Mouse (Mus musculus) hindbrain, postnatal 0 days (tissue): ENCODE data around the gene Nlk. TPM values are rescaled to one million over a fixed set of nuclear protein-coding genes. Genes with fewer than 3 reads are reported as not detected.

ENCODE experiments used
- ATAC-seq: fragments of 200-750 bp; cut with Nextera tagmentation; 2 replicates; pipeline ENCODE4 v1.8.0; 2017; ENCODE audit warnings: mild to moderate bottlenecking, moderate TSS enrichment, moderate library complexity
- DNase-seq: peaks from one replicate; pipeline ENCODE4 v3.0.0-alpha.2; 2015; ENCODE audit warnings: low spot score
- H3K27ac ChIP-seq: fragments of 300-500 bp; sonication (generic); 2 replicates; pipeline ENCODE4 v1.5.1; 2014; ENCODE audit warnings: mild to moderate bottlenecking
- H3K27me3 ChIP-seq: fragments of 300-500 bp; sonication (generic); 2 replicates; pipeline ENCODE4 v1.6.1; 2014; ENCODE audit warnings: low read length, mixed read lengths; ENCODE audit not compliant: insufficient read depth
- H3K36me3 ChIP-seq: fragments of 300-500 bp; sonication (generic); 2 replicates; pipeline ENCODE4 v1.6.1; 2014; ENCODE audit warnings: low read length, mixed read lengths; ENCODE audit not compliant: insufficient read depth
- H3K4me1 ChIP-seq: fragments of 300-500 bp; sonication (generic); 2 replicates; pipeline ENCODE4 v1.6.1; 2014; ENCODE audit warnings: antibody characterized with exemption, low read length, mixed read lengths; ENCODE audit not compliant: insufficient read depth
- H3K4me2 ChIP-seq: fragments of 300-500 bp; sonication (generic); 2 replicates; pipeline ENCODE4 v1.6.1; 2014; ENCODE audit warnings: low read depth, mild to moderate bottlenecking, low read length, moderate library complexity, mixed read lengths
- H3K4me3 ChIP-seq: fragments of 300-500 bp; sonication (generic); 2 replicates; pipeline ENCODE4 v1.5.1; 2014; ENCODE audit warnings: low read length
- H3K9ac ChIP-seq: fragments of 300-500 bp; sonication (generic); replicated peaks from 2 replicates; pipeline ENCODE4 v1.6.1; 2014; ENCODE audit warnings: mild to moderate bottlenecking, low read length, moderate library complexity, mixed read lengths
- H3K9me3 ChIP-seq: fragments of 300-500 bp; sonication (generic); 2 replicates; pipeline ENCODE4 v1.6.1; 2016; ENCODE audit warnings: low read length, mixed read lengths
- CTCF ChIP-seq: IDR thresholded peaks from 2 replicates; pipeline ENCODE4 v1.5.1; 2016; ENCODE audit warnings: antibody characterized with exemption, control low read depth, low read depth
- WGBS: fragments of 180-500 bp; shearing (Covaris S2); extraction: QIAGEN DNeasy Blood & Tissue Kit; methylation state at CpG from one replicate; pipeline ENCODE4 v1.1.7; 2014; 5-methylcytosine and 5-hydroxymethylcytosine counted together
- polyA plus RNA-seq: library from polyadenylated mRNA; unstranded; fragments of >200 nt; fragmentation: Nextera tagmentation; extraction: Ambion mirVana; gene quantifications from 2 replicates; pipeline ENCODE4 v1.2.1, GENCODE M21; 2015
- total RNA-seq: library from RNA; depleted of rRNA; stranded (reverse); fragments of >200 nt; gene quantifications from 2 replicates; pipeline ENCODE4 v1.2.3, GENCODE M21; 2014

Gene Nlk
- total and polyA plus RNA-seq, 2 experiments from 2014 or later: 20.0 to 36.7 TPM

GRCm38 (mm10) chr11:78624377-78624776, 72.8 kb downstream of the Nlk start:
- Histone ChIP-seq H3K4me1 (no peaks in the 10 kb centered on the region), H3K36me3 (no peaks in the 10 kb centered on the region; the same call in 1 of the 2 replicates), H3K27me3 (no peaks in the 10 kb centered on the region), H3K27ac (no peak overlapping the region), H3K4me3 (no peak overlapping the region), H3K4me2 (no peak overlapping the region), H3K9me3 (no peaks in the 10 kb centered on the region), H3K9ac (no peak overlapping the region)
- no peak for TF ChIP-seq CTCF
- no peak for DNase-seq
- 80% methylated on average over 3 of the region's 3 CpGs for WGBS
- ATAC-seq: no peak

GRCm38 (mm10) chr11:78621926-78622325, 75.2 kb downstream of the Nlk start:
- no peaks in the 10 kb centered on the region for H3K27me3 ChIP-seq
- ATAC-seq (no peak), DNase-seq (no peak)
- no peak overlapping the region for H3K9ac ChIP-seq
- no peak overlapping the region for H3K4me2 ChIP-seq
- no peaks in the 10 kb centered on the region; the same call in 1 of the 2 replicates for H3K36me3 ChIP-seq
- H3K4me3 ChIP-seq: no peak overlapping the region
- no peaks in the 10 kb centered on the region for H3K9me3 ChIP-seq
- TF ChIP-seq CTCF: no peak
- H3K4me1 ChIP-seq: no peaks in the 10 kb centered on the region
- no peak overlapping the region for H3K27ac ChIP-seq

DNA sequence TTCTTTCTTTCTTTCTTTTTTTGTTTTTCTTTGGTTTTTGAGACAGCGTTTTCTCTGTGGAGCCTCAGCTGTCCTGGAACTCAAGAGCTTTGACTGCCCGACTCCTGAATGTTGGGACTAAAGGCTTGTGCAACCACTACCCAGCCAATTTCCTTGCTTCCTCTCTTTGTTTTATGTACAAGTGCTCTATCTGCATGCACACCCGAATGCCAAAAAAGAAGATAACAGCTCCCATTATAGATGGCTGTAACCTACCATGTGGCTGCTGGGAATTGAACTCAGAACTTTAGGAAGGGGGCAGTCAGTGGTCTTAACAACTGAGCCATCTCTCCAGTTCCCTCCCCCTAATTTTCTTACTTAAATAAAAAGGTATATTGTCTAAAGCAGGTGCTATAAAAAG, 77.0 kb downstream of the Nlk start:
- H3K36me3 ChIP-seq: no peaks in the 10 kb centered on the region
- H3K9ac ChIP-seq: no peak overlapping the region
- no peaks in the 10 kb centered on the region for H3K27me3 ChIP-seq
- no peaks in the 10 kb centered on the region for H3K4me1 ChIP-seq
- DNase-seq (no peak), ATAC-seq (no peak)
- no peak overlapping the region for H3K4me2 ChIP-seq
- no peak overlapping the region for H3K4me3 ChIP-seq
- no peak overlapping the region for H3K27ac ChIP-seq
- no peaks in the 10 kb centered on the region for H3K9me3 ChIP-seq
- WGBS: 97% methylated on average over 3 of the region's 3 CpGs
- no peak for TF ChIP-seq CTCF

DNA sequence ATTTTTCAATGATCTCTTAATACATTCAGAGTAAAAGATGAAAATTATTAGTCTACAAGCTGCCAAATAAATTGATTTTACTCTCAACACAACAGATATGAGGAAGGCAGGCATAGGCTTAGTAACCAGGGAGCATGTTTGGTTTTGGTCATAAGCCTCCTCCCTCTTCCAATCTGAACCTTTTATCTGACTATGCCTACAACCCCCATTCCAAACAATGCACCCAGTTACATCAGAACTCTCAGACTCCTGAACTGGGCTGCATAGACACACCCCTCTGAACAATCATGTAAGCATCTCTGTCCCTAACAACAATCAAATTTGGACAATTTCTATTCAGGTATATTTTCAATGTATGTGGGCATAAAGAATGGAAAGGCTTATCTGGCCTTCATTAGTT, 85.9 kb downstream of the Nlk start:
- Histone ChIP-seq H3K4me1 (no peaks in the 10 kb centered on the region), H3K4me3 (no peak overlapping the region)
- no peak for ATAC-seq

GRCm38 (mm10) chr11:78609657-78610056, 87.5 kb downstream of the Nlk start:
- H3K4me3 ChIP-seq: no peak overlapping the region
- TF ChIP-seq CTCF: no peak
- no peak overlapping the region for H3K27ac ChIP-seq
- no peak overlapping the region for H3K4me2 ChIP-seq
- no peaks in the 10 kb centered on the region for H3K4me1 ChIP-seq
- no peak for ATAC-seq
- no peak for DNase-seq
- 83% methylated on average over 4 of the region's 4 CpGs for WGBS
- H3K9ac ChIP-seq: no peak overlapping the region
- H3K9me3 ChIP-seq: no peaks in the 10 kb centered on the region
- no peaks in the 10 kb centered on the region for H3K27me3 ChIP-seq
- no peaks in the 10 kb centered on the region for H3K36me3 ChIP-seq

More for the DNA sequence above, 85.9 kb downstream of the Nlk start:
- Histone ChIP-seq H3K27me3 (no peaks in the 10 kb centered on the region), H3K27ac (no peak overlapping the region), H3K4me2 (no peak overlapping the region), H3K9ac (no peak overlapping the region), H3K36me3 (no peaks in the 10 kb centered on the region), H3K9me3 (no peaks in the 10 kb centered on the region)
- no peak for TF ChIP-seq CTCF
- DNase-seq: no peak

DNA sequence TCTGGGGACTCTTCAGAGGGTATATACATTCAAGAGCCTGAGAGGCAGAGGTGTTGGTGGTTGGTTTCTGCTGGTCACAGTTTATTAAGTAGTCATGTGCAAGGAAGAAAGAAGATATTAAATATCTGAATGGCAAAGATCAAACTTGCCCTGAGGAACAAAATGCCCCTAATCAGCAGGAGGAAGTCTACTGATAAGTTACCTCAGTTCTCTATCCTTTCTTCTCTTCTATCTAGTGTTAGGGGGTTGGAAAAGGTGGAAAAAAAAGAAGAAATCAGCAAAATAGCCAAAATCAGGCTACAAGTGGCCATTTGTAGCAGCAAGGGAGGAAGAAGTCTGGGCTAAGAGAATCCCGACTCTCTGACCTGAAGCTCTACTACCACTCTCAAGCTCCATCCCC, 92.3 kb downstream of the Nlk start:
- no peak overlapping the region for H3K27ac ChIP-seq
- H3K9ac ChIP-seq: no peak overlapping the region
- H3K4me1 ChIP-seq: no peaks in the 10 kb centered on the region
- no peaks in the 10 kb centered on the region for H3K36me3 ChIP-seq
- no peak for TF ChIP-seq CTCF
- no peaks in the 10 kb centered on the region for H3K9me3 ChIP-seq
- no peak for DNase-seq
- H3K4me2 ChIP-seq: no peak overlapping the region
- H3K27me3 ChIP-seq: no peaks in the 10 kb centered on the region
- 100% methylated on average over 1 of the region's 1 CpGs for WGBS
- no peak for ATAC-seq
- no peak overlapping the region for H3K4me3 ChIP-seq

- no peak for DNase-seq
- Histone ChIP-seq H3K4me1 (no peaks in the 10 kb centered on the region), H3K27me3 (no peaks in the 10 kb centered on the region), H3K9me3 (no peaks in the 10 kb centered on the region), H3K4me2 (no peak overlapping the region), H3K4me3 (no peak overlapping the region), H3K27ac (no peak overlapping the region), H3K36me3 (no peaks in the 10 kb centered on the region), H3K9ac (no peak overlapping the region)
- ATAC-seq: no peak
- WGBS: 85% methylated on average over 3 of the region's 3 CpGs
- no peak for TF ChIP-seq CTCF
Measured at GRCm38 (mm10) chr11:78602781-78603180, 94.4 kb downstream of the Nlk start.
